Mouse (Mus musculus): Measurements from ENCODE around the gene G6pc.

DNA sequence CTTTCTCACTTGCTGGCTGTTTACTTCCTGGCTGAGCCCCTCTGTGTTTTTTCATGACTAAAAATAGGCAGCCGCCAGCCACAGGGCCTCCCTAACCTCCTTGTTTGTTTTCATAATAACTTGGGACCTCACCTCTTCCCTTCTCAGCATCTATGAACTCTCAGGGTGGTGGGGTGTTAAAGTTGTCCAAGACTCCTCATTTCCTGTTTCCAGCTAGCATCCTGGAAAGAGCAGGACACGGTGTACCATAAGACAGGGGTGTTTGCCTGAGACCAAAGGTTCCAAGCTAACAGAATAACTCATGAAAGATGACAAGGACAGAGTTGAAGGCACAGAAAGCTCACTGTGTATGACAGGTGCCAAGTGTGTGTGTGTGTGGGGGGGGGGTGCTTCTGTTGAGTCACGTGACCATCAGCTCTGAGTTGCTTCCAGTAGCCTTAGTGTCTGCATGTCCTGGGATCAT is 6.7 kb upstream of the G6pc start:
- TF ChIP-seq MAFK (IDR thresholded peaks at IDR 0.05; ENCODE audit: insufficient read depth, low read depth, low read length): no peak
- TF ChIP-seq ZC3H11A (IDR thresholded peaks at IDR 0.05; ENCODE audit: borderline replicate concordance, low read depth, low read length): no peak
- no peak for TF ChIP-seq CHD2 (IDR thresholded peaks at IDR 0.05; ENCODE audit: low read depth, low read length)
